Mouse (Mus musculus): ENCODE results near the gene Gimap5. TPM values are rescaled to one million over a fixed set of nuclear protein-coding genes. Genes with fewer than 3 reads are reported as not detected.

Gene Gimap5
- polyA plus RNA-seq, 1 experiment from 2014 or later, result 5.9 TPM

DNA sequence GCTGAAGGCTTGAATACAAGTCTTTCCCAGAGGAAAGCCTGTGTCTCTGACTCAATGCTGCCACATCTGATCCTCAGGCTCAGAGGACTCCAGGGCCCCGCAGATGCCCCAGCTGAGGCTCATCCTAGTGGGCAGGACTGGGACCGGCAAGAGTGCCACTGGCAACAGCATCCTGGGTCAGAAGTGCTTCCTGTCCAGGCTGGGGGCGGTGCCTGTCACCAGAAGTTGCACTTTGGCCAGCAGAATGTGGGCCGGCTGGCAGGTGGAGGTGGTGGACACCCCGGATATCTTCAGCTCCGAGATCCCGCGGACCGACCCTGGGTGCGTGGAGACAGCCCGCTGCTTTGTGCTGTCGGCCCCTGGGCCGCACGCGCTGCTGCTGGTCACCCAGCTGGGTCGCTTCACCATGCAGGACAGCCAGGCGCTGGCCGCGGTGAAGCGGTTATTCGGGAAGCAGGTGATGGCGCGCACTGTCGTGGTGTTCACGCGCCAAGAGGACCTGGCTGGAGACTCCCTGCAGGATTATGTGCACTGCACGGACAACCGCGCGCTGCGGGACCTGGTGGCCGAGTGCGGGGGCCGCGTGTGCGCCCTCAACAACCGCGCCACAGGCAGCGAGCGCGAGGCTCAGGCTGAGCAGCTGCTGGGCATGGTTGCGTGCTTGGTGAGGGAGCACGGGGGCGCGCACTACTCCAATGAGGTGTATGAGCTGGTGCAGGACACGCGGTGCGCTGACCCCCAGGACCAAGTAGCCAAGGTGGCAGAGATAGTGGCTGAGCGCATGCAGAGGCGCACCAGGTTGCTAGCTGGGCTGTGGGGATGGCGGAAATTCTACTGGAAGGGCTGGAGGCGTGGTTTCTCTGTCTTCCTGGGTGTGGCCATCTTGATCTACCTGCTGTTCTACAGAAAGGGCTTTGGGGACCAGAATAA lies 3.3 kb upstream of the Gimap5 start:
- no peaks in the 10 kb centered on the region for H3K9me3 ChIP-seq (ENCODE audit: low read length)

GRCm38 (mm10) chr6:48745490-48745889 lies 507 bp upstream of the Gimap5 start:
- no peaks in the 10 kb centered on the region for H3K9me3 ChIP-seq (ENCODE audit: low read length)
- H3K36me3 ChIP-seq (replicated peaks; ENCODE audit: insufficient read depth, low read length), result no peaks in the 10 kb centered on the region
- no peak overlapping the region for H3K4me2 ChIP-seq (ENCODE audit: low read depth, low read length)
- ATAC-seq (no peak), DNase-seq (no peak)
- H3K4me1 ChIP-seq (ENCODE audit: insufficient read depth), result peaks cover 19% of the 10 kb centered on the region
- WGBS (ENCODE audit: insufficient replicate concordance), result 22% methylated on average over 2 of the region's 2 CpGs
- no peak overlapping the region for H3K4me3 ChIP-seq (ENCODE audit: low read depth, low read length)
- no peak overlapping the region for H3K9ac ChIP-seq (replicated peaks)
- H3K27me3 ChIP-seq (ENCODE audit: insufficient read depth, low read length), result no peaks in the 10 kb centered on the region
- TF ChIP-seq EP300 (IDR thresholded peaks at IDR 0.05; ENCODE audit: low read depth) (no peak), CTCF (IDR thresholded peaks at IDR 0.05; ENCODE audit: low read depth) (no peak)
- H3K27ac ChIP-seq (ENCODE audit: low read depth), result peak overlapping the region; percentile 68

More for the DNA sequence above, 3.3 kb upstream of the Gimap5 start:
- peak; percentile 80 for ATAC-seq
- no peaks in the 10 kb centered on the region for H3K36me3 ChIP-seq (replicated peaks; ENCODE audit: insufficient read depth, low read length)
- peaks cover 23% of the 10 kb centered on the region for H3K4me1 ChIP-seq (ENCODE audit: insufficient read depth)
- H3K4me2 ChIP-seq (ENCODE audit: low read depth, low read length), result peak overlapping the region; percentile 71
- H3K9ac ChIP-seq (replicated peaks), result peak overlapping the region; percentile 43
- WGBS (ENCODE audit: insufficient replicate concordance), result 51% methylated on average over 52 of the region's 52 CpGs
- TF ChIP-seq CTCF (IDR thresholded peaks at IDR 0.05; ENCODE audit: low read depth) (0 out of 2 replicates have a peak, but pooled peaks have one; percentile 1), EP300 (IDR thresholded peaks at IDR 0.05; ENCODE audit: low read depth) (no peak)
- no peaks in the 10 kb centered on the region for H3K27me3 ChIP-seq (ENCODE audit: insufficient read depth, low read length)
- peak overlapping the region; percentile 54 for H3K4me3 ChIP-seq (ENCODE audit: low read depth, low read length)
- H3K27ac ChIP-seq (ENCODE audit: low read depth), result peak overlapping the region; percentile 74
- peak; percentile 71 for DNase-seq

DNA sequence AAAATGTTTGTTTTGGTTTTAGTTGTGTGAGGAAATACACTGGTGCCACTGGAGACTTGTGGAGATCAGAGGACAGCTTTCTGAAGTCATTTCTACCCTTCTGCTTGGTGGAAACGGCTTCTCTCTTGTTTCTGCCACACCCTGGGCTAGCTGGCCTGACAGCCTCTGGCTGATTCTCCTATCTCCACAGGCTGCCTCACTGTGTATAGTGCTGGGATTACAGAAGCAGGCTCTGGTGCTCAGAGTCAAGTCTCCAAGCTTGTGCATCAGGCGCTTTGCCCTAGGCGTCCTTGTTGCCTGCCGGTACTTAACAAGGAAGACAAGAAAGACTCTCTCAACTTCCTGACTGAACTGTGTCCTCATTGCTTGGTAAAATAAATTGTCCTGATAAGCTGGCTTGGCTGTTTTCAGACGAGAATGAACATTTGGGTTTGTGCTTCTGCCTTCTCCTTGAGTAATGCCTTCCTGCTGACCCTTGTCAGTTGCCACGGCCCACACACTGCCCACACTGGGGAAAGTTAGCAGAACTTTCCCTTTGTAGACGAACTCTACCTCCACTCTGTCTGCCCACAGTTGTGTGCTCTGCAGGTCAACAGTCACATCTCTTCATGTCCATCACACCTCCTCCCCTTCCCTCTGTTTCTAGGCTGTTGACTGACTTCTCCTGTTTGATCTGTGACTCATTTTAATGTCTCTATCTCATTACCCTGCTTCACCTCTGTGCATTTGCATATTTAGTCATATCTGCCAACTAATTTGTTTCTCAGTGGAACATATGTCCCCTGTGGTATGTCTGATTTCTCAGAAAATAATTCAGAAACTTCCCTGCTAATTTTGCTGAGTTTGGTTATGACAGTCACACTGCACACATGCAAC lies 1.3 kb downstream of the Gimap5 start:
- H3K4me3 ChIP-seq (ENCODE audit: low read depth, low read length), result 0 out of 2 replicates have a peak overlapping the region, but pooled peaks have one; percentile 1
- peak overlapping the region; percentile 68 for H3K27ac ChIP-seq (ENCODE audit: low read depth)
- 26% methylated on average over 7 of the region's 7 CpGs for WGBS (ENCODE audit: insufficient replicate concordance)
- peak overlapping the region; percentile 26 for H3K4me2 ChIP-seq (ENCODE audit: low read depth, low read length)
- peaks cover 5% of the 10 kb centered on the region for H3K4me1 ChIP-seq (ENCODE audit: insufficient read depth)
- no peak for TF ChIP-seq EP300 (IDR thresholded peaks at IDR 0.05; ENCODE audit: low read depth)
- no peak for TF ChIP-seq CTCF (IDR thresholded peaks at IDR 0.05; ENCODE audit: low read depth)
- ATAC-seq (no peak), DNase-seq (no peak)
- no peaks in the 10 kb centered on the region for H3K27me3 ChIP-seq (ENCODE audit: insufficient read depth, low read length)
- no peak overlapping the region; the same call in 1 of the 2 replicates for H3K9ac ChIP-seq (replicated peaks)
- no peaks in the 10 kb centered on the region for H3K36me3 ChIP-seq (replicated peaks; ENCODE audit: insufficient read depth, low read length)
- H3K9me3 ChIP-seq (ENCODE audit: low read length), result no peaks in the 10 kb centered on the region

GRCm38 (mm10) chr6:48763567-48764270 lies 17.7 kb downstream of the Gimap5 start:
- WGBS (ENCODE audit: insufficient replicate concordance), result 83% methylated on average over 7 of the region's 7 CpGs

DNA sequence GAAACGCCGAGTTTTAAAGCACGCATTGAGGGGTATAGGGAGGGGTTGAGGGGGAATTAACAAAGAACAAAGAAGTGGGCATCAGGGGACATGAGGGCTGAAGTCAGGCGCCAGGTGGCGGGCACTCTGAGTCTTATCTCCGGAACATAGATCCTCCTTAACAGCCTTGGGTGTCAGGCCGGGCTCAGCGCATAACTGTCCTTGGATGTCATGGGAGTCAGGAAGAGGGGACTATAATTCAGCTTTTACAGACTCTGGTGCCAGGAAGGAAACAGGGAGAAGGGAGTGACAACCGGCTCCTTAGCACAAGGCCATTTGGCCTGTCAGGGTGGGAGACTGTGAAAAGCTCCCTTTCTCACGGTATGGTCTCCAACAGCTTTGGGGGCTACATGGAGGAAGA lies 18.5 kb downstream of the Gimap5 start:
- Histone ChIP-seq H3K9ac (replicated peaks) (no peak overlapping the region), H3K4me3 (ENCODE audit: low read depth, low read length) (no peak overlapping the region), H3K36me3 (replicated peaks; ENCODE audit: insufficient read depth, low read length) (no peaks in the 10 kb centered on the region), H3K4me1 (ENCODE audit: insufficient read depth) (peaks cover 7% of the 10 kb centered on the region), H3K9me3 (ENCODE audit: low read length) (no peaks in the 10 kb centered on the region), H3K27me3 (ENCODE audit: insufficient read depth, low read length) (no peaks in the 10 kb centered on the region), H3K27ac (ENCODE audit: low read depth) (no peak overlapping the region), H3K4me2 (ENCODE audit: low read depth, low read length) (no peak overlapping the region)
- WGBS (ENCODE audit: insufficient replicate concordance), result 82% methylated on average over 10 of the region's 10 CpGs
- no peak for TF ChIP-seq CTCF (IDR thresholded peaks at IDR 0.05; ENCODE audit: low read depth)
- no peak for TF ChIP-seq EP300 (IDR thresholded peaks at IDR 0.05; ENCODE audit: low read depth)
- no peak for DNase-seq
- ATAC-seq, result no peak

More at GRCm38 (mm10) chr6:48763567-48764270, 17.7 kb downstream of the Gimap5 start:
- H3K9me3 ChIP-seq (ENCODE audit: low read length), result no peaks in the 10 kb centered on the region
- H3K27me3 ChIP-seq (ENCODE audit: insufficient read depth, low read length), result no peaks in the 10 kb centered on the region
- DNase-seq (no peak), ATAC-seq (no peak)
- no peaks in the 10 kb centered on the region for H3K36me3 ChIP-seq (replicated peaks; ENCODE audit: insufficient read depth, low read length)
- no peak overlapping the region for H3K9ac ChIP-seq (replicated peaks)
- peaks cover 5% of the 10 kb centered on the region for H3K4me1 ChIP-seq (ENCODE audit: insufficient read depth)
- H3K4me2 ChIP-seq (ENCODE audit: low read depth, low read length), result no peak overlapping the region
- no peak overlapping the region for H3K27ac ChIP-seq (ENCODE audit: low read depth)
- TF ChIP-seq EP300 (IDR thresholded peaks at IDR 0.05; ENCODE audit: low read depth) (no peak), CTCF (IDR thresholded peaks at IDR 0.05; ENCODE audit: low read depth) (no peak)
- H3K4me3 ChIP-seq (ENCODE audit: low read depth, low read length), result no peak overlapping the region

Data from liver, postnatal 0 days (tissue).